Mouse (Mus musculus) liver, embryonic 15.5 days (tissue): Measurements from ENCODE around the gene Lexm. TPM values are rescaled to one million over a fixed set of nuclear protein-coding genes. Genes with fewer than 3 reads are reported as not detected.

Experiments used
- ATAC-seq: fragments of 200-750 bp; cut with Nextera tagmentation; 2 replicates; pipeline ENCODE4 v1.8.0; 2017; ENCODE audit warnings: moderate number of reproducible peaks, mild to moderate bottlenecking, moderate library complexity; ENCODE audit not compliant: insufficient read depth
- H3K27ac ChIP-seq: fragments of 300-500 bp; sonication (generic); replicated peaks from 2 replicates; pipeline ENCODE4 v1.5.1; 2015; ENCODE audit warnings: mild to moderate bottlenecking, inconsistent platforms
- H3K27me3 ChIP-seq: fragments of 300-500 bp; sonication (generic); 2 replicates; pipeline ENCODE4 v1.6.1; 2015; ENCODE audit warnings: mild to moderate bottlenecking, inconsistent platforms
- H3K36me3 ChIP-seq: fragments of 300-500 bp; sonication (generic); replicated peaks from 2 replicates; pipeline ENCODE4 v1.6.1; 2015; ENCODE audit warnings: moderate library complexity, mild to moderate bottlenecking, inconsistent platforms
- H3K4me1 ChIP-seq: fragments of 300-500 bp; sonication (generic); replicated peaks from 2 replicates; pipeline ENCODE4 v1.6.1; 2015; ENCODE audit warnings: inconsistent platforms
- H3K4me2 ChIP-seq: fragments of 300-500 bp; sonication (generic); 2 replicates; pipeline ENCODE4 v1.6.1; 2015; ENCODE audit warnings: moderate library complexity, mild to moderate bottlenecking, inconsistent platforms
- H3K4me3 ChIP-seq: fragments of 300-500 bp; sonication (generic); replicated peaks from 2 replicates; pipeline ENCODE4 v1.5.1; 2015; ENCODE audit warnings: mild to moderate bottlenecking, inconsistent platforms
- H3K9ac ChIP-seq: fragments of 300-500 bp; sonication (generic); 2 replicates; pipeline ENCODE4 v1.6.1; 2015; ENCODE audit warnings: moderate library complexity, mild to moderate bottlenecking, inconsistent platforms
- H3K9me3 ChIP-seq: fragments of 300-500 bp; sonication (generic); replicated peaks from 2 replicates; pipeline ENCODE4 v1.6.1; 2016; ENCODE audit warnings: inconsistent platforms
- WGBS: fragments of 180-500 bp; shearing (Covaris S2); methylation state at CpG from one replicate; pipeline ENCODE4 v1.1.7; 2015; ENCODE audit warnings: mixed read lengths; ENCODE audit not compliant: insufficient replicate concordance; 5-methylcytosine and 5-hydroxymethylcytosine counted together
- polyA plus RNA-seq: library from polyadenylated mRNA; unstranded; fragments of >200 nt; fragmentation: Nextera tagmentation; extraction: Ambion mirVana; gene quantifications from 2 replicates; pipeline ENCODE4 v1.2.1, GENCODE M21; 2015

Gene Lexm
- polyA plus RNA-seq, 1 experiment from 2014 or later = not detected

DNA sequence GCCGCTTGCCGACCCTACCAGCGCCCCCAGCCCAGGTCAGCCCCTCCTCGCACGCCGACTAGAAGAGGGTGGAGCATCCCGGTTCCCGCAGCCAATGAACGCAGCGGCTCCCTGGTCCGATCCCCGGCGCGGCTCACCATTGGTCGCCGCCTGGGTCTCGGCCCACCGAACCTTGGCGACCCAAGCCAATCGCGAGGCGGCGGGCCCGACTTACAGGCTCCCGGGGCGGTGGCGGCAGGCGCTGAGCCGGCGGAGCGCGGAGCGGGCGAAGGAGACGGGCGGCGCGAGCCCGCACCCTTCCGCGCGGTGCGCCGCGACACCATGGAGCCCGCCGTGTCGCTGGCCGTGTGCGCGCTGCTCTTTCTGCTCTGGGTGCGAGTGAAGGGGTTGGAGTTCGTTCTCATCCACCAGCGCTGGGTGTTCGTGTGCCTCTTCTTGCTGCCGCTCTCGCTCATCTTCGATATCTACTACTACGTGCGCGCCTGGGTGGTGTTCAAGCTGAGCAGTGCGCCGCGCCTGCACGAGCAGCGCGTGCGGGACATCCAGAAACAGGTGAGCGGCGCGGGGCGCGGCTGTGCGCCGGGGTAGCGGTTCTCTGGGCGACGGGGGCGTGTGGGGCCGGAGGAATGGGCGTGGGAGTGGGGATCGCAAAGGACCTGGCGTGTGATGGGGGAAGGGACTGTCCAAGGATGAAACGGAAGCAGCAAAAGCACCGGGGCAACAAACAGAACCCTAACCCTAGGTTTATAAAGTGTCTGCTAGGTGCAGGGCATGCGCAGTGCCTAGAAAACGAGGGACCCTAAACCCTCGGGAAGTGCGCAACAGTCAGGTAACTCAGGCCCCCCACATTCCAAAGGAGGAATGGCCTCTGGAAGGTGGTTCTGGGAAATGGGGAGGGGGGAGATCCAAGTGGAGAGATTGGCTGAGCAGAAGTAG lies 55.9 kb downstream of the Lexm start, which contains the start of gene Dhcr24:
TSS of gene Dhcr24 (plus strand) at position 193 of the 936 bp plus-strand sequence.
- H3K4me1 ChIP-seq = peaks cover 53% of the 10 kb centered on the region
- under 1% methylated on average over 89 of the region's 89 CpGs for WGBS
- peak; percentile 95 for ATAC-seq
- peak within 1 kb of the TSS; percentile 94 for H3K4me2 ChIP-seq
- H3K27me3 ChIP-seq = no peaks in the 10 kb centered on the region
- peak within 1 kb of the TSS; percentile 87 for H3K27ac ChIP-seq
- peaks cover 29% of the 10 kb centered on the region for H3K36me3 ChIP-seq
- H3K9me3 ChIP-seq = no peaks in the 10 kb centered on the region
- H3K4me3 ChIP-seq = peak within 1 kb of the TSS; percentile 82
- peak within 1 kb of the TSS; percentile 73 for H3K9ac ChIP-seq

DNA sequence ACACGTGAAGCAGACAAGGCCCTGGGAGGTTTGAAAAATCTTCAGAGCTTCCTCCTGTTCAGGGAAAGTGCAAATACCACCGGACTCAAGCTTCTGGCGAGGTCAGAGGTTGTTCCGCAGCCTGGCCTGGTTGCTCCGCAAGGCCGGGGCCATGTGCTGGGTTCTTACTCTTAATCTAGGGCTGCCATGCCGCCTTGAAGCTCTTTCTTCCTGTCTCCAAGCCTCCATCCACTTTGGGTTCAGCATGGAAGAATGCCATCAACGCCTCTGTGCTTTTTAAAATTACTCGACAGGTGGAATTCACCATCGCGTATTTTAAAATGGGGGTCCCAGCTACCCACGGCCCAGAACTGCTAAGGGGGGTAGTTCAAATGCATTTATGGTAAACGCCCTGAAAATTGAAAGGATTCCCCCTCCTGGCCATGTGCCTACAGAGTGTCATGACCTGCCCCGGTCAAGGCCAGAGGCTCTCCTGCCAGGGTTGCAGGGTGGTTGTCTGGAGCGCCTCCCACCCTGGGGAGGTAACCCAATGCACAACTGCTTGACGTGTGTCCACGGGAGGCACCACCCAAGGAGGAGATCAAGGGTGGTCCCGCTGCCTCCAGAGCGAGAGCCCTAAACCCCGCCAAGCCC lies 56.7 kb downstream of the Lexm start:
- 4% methylated on average over 20 of the region's 20 CpGs for WGBS
- Histone ChIP-seq H3K27ac (peak overlapping the region; percentile 87), H3K9me3 (no peaks in the 10 kb centered on the region), H3K9ac (peak overlapping the region; percentile 58), H3K4me2 (peak overlapping the region; percentile 94), H3K36me3 (peaks cover 21% of the 10 kb centered on the region), H3K27me3 (no peaks in the 10 kb centered on the region), H3K4me1 (peaks cover 48% of the 10 kb centered on the region), H3K4me3 (peak overlapping the region; percentile 82)
- ATAC-seq = peak; percentile 70

GRCm38 (mm10) chr4:106559343-106560212 lies 57.5 kb downstream of the Lexm start:
- Histone ChIP-seq H3K9me3 (no peaks in the 10 kb centered on the region), H3K27me3 (peaks cover 5% of the 10 kb centered on the region; the same call in 1 of the 2 replicates), H3K27ac (peak overlapping the region; percentile 87), H3K4me1 (peaks cover 48% of the 10 kb centered on the region), H3K4me2 (peak overlapping the region; percentile 94), H3K9ac (peak overlapping the region; percentile 58), H3K4me3 (peak overlapping the region; percentile 82), H3K36me3 (peaks cover 14% of the 10 kb centered on the region)
- no peak for ATAC-seq
- WGBS = 29% methylated on average over 13 of the region's 13 CpGs

DNA sequence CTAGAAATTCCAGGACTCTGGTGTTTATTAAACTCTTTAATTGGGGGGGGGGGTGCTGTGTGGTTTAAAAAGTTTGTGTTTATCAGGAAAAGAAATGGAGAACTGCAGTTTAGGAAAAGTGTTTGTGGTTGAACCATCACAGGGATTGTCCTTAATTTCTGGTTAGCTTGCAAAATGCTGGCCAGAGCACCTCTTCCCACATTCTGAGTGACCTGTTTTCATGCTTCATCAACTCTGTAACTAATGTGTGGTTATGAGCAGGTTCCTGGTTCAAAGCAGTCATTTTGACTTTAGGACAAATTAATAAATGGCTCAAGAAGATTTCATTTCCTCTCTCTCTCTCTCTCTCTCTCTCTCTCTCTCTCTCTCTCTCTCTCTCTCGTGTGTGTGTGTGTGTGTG lies 59.1 kb downstream of the Lexm start:
- ATAC-seq = no peak

GRCm38 (mm10) chr4:106557262-106557661 lies 59.8 kb downstream of the Lexm start:
- ATAC-seq = no peak
- 63% methylated on average over 5 of the region's 5 CpGs for WGBS
- no peak overlapping the region for H3K9ac ChIP-seq
- no peak overlapping the region for H3K4me2 ChIP-seq
- H3K4me3 ChIP-seq = no peak overlapping the region
- H3K4me1 ChIP-seq = peaks cover 27% of the 10 kb centered on the region
- no peaks in the 10 kb centered on the region for H3K36me3 ChIP-seq
- H3K27me3 ChIP-seq = peaks cover 5% of the 10 kb centered on the region; the same call in 1 of the 2 replicates
- no peak overlapping the region for H3K27ac ChIP-seq
- H3K9me3 ChIP-seq = no peaks in the 10 kb centered on the region

More for the DNA sequence above, 59.1 kb downstream of the Lexm start:
- H3K9ac ChIP-seq = no peak overlapping the region
- peaks cover 34% of the 10 kb centered on the region for H3K4me1 ChIP-seq
- H3K9me3 ChIP-seq = no peaks in the 10 kb centered on the region
- no CpG with 5 or more reads among the region's 1 CpGs for WGBS
- H3K4me3 ChIP-seq = no peak overlapping the region
- H3K4me2 ChIP-seq = no peak overlapping the region
- H3K27me3 ChIP-seq = peaks cover 5% of the 10 kb centered on the region; the same call in 1 of the 2 replicates
- H3K36me3 ChIP-seq = no peaks in the 10 kb centered on the region
- no peak overlapping the region for H3K27ac ChIP-seq

GRCm38 (mm10) chr4:106550516-106551166 lies 66.4 kb downstream of the Lexm start:
- no peaks in the 10 kb centered on the region for H3K36me3 ChIP-seq
- no peak for ATAC-seq
- no peak overlapping the region for H3K4me3 ChIP-seq
- WGBS = 56% methylated on average over 8 of the region's 8 CpGs
- H3K27me3 ChIP-seq = peaks cover 5% of the 10 kb centered on the region; the same call in 1 of the 2 replicates
- no peaks in the 10 kb centered on the region for H3K9me3 ChIP-seq
- no peak overlapping the region for H3K4me2 ChIP-seq
- no peak overlapping the region for H3K9ac ChIP-seq
- H3K4me1 ChIP-seq = peaks cover 4% of the 10 kb centered on the region; the same call in 1 of the 2 replicates
- H3K27ac ChIP-seq = no peak overlapping the region

GRCm38 (mm10) chr4:106548113-106548512 lies 68.9 kb downstream of the Lexm start:
- H3K9ac ChIP-seq = no peak overlapping the region
- no peaks in the 10 kb centered on the region for H3K9me3 ChIP-seq
- no peaks in the 10 kb centered on the region for H3K36me3 ChIP-seq
- H3K4me2 ChIP-seq = no peak overlapping the region
- 63% methylated on average over 3 of the region's 3 CpGs for WGBS
- ATAC-seq = no peak
- no peak overlapping the region for H3K27ac ChIP-seq
- 0 out of 2 replicates have a peak, but pooled peaks cover 6% of the 10 kb centered on the region for H3K27me3 ChIP-seq
- H3K4me1 ChIP-seq = peaks cover 4% of the 10 kb centered on the region; the same call in 1 of the 2 replicates
- no peak overlapping the region for H3K4me3 ChIP-seq

DNA sequence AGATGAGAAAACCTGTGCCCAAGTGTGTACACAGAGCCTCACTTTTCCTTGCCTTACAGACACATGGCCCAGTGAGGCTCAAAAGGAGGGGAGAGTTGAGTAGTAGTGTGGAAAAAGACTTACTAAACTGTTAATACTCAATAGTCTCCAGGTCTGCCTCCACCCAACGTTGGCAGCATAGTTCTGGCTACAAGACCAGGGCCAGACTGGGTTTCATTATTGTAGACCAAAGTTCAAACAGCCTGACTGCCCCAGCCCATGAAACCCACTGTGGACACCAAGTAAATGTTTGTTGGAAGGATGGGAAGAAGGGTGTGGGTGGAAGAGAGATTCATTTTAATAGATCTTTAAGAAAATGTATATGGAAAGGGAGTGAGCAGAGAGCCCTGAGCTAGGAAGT lies 70.1 kb downstream of the Lexm start:
- no peaks in the 10 kb centered on the region for H3K9me3 ChIP-seq
- no peak for ATAC-seq
- H3K4me3 ChIP-seq = no peak overlapping the region
- H3K27ac ChIP-seq = no peak overlapping the region
- H3K9ac ChIP-seq = no peak overlapping the region
- 32% methylated on average over 1 of the region's 1 CpGs for WGBS
- 0 out of 2 replicates have a peak, but pooled peaks cover 6% of the 10 kb centered on the region for H3K27me3 ChIP-seq
- no peak overlapping the region for H3K4me2 ChIP-seq
- no peaks in the 10 kb centered on the region for H3K36me3 ChIP-seq
- H3K4me1 ChIP-seq = peaks cover 4% of the 10 kb centered on the region; the same call in 1 of the 2 replicates

DNA sequence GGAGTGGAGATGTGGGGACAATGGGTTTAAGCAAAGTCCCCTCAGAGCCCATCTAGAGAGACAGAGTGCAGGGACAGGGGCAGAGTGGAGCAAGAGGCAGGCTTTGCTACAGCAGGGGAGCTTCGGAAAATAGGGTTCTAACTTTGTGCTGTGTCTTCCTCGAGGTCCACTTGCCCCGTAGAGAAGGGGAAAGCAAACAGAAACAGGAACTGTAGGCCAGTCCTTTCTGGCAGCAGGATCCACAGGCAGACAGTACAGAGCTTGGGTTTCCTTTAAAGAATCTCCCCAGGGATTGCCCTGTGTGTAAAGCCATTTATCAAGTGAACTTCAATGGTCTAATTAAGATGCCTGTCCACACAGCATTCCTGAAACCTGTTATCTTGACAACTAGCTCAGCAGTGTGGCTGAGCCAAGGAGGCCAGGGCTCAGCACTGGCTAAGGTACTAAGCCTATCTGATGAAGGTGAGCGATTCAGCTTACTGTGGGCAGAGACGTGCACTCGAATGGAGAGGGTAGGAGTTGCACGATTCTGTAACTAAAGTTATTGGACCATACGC lies 71.1 kb downstream of the Lexm start:
- WGBS = 50% methylated on average over 8 of the region's 8 CpGs
- H3K4me3 ChIP-seq = no peak overlapping the region
- no peak overlapping the region for H3K27ac ChIP-seq
- 0 out of 2 replicates have a peak, but pooled peaks cover 6% of the 10 kb centered on the region for H3K27me3 ChIP-seq
- no peak overlapping the region for H3K4me2 ChIP-seq
- no peak for ATAC-seq
- H3K4me1 ChIP-seq = peaks cover 4% of the 10 kb centered on the region; the same call in 1 of the 2 replicates
- H3K36me3 ChIP-seq = no peaks in the 10 kb centered on the region
- no peaks in the 10 kb centered on the region for H3K9me3 ChIP-seq
- H3K9ac ChIP-seq = no peak overlapping the region

GRCm38 (mm10) chr4:106542211-106542610 lies 74.8 kb downstream of the Lexm start:
- Histone ChIP-seq H3K9ac (no peak overlapping the region), H3K4me2 (no peak overlapping the region), H3K27ac (no peak overlapping the region), H3K27me3 (peaks cover 7% of the 10 kb centered on the region; the same call in 1 of the 2 replicates), H3K4me1 (peaks cover 4% of the 10 kb centered on the region; the same call in 1 of the 2 replicates), H3K36me3 (no peaks in the 10 kb centered on the region), H3K9me3 (no peaks in the 10 kb centered on the region), H3K4me3 (no peak overlapping the region)
- 73% methylated on average over 2 of the region's 2 CpGs for whole genome bisulfite sequencing
- ATAC-seq = no peak
